Mouse (Mus musculus) gastrocnemius, adult 8-10 months (tissue): ENCODE measurements around the gene Stk38l. TPM values are rescaled to one million over a fixed set of nuclear protein-coding genes. Genes with fewer than 3 reads are reported as not detected.

ENCODE experiments used
- total RNA-seq, 4 experiments: library from RNA; stranded (reverse); gene quantifications; 2 replicates each; pipeline ENCODE4 v1.2.4; 2022

The Stk38l gene
- total RNA-seq, 4 experiments from 2014 or later, result 8.0 to 11.2 (median 10.3) TPM

Other genes starting within 250 kb of the Stk38l start
- gene Itpr2, start 222.8 kb upstream of the Stk38l start, total RNA-seq, result 1 to 10 TPM; 4.1 to 6.2 (median 5.0) TPM
- 10 to 100 TPM; 51.1 to 60.5 (median 55.3) TPM for gene Fgfr1op2, start 147.8 kb upstream of the Stk38l start, total RNA-seq
- gene Ints13, start 147.2 kb upstream of the Stk38l start, total RNA-seq, result 10 to 100 TPM in 3 of 4 experiments, 1 to 10 TPM in 1; 8.8 to 12.1 (median 11.4) TPM
- gene Med21, start 82.4 kb upstream of the Stk38l start, total RNA-seq, result 10 to 100 TPM; 33.9 to 40.1 (median 35.6) TPM
- gene Tm7sf3, start 82.2 kb upstream of the Stk38l start, total RNA-seq, result 1 to 10 TPM; 5.0 to 6.3 (median 5.6) TPM
- gene Arntl2, start 71.1 kb downstream of the Stk38l start, total RNA-seq, result under 1 TPM; 0.48 to 0.72 (median 0.58) TPM
- gene Smco2, start 125.1 kb downstream of the Stk38l start, total RNA-seq, result not detected
- 10 to 100 TPM; 45.6 to 62.4 (median 55.7) TPM for gene Ppfibp1, start 163.5 kb downstream of the Stk38l start, total RNA-seq
- not detected for gene 1700034J05Rik, start 229.4 kb downstream of the Stk38l start, total RNA-seq